Mouse (Mus musculus) small intestine, adult 2 months (tissue): ENCODE results near the gene Plxnb1. TPM values are rescaled to one million over a fixed set of nuclear protein-coding genes. Genes with fewer than 3 reads are reported as not detected.

ENCODE experiments used
- H3K27ac ChIP-seq: fragments of 200-500 bp; 2 replicates; pipeline ENCODE4 v1.5.1; 2012; ENCODE audit warnings: low read depth, low read length, control low read depth, inconsistent platforms; ENCODE audit not compliant: insufficient read depth
- H3K27me3 ChIP-seq: fragments of 200-500 bp; 2 replicates; pipeline ENCODE4 v1.6.1; 2012; ENCODE audit warnings: mild to moderate bottlenecking, moderate library complexity, low read length, inconsistent platforms; ENCODE audit not compliant: control insufficient read depth, insufficient read depth
- H3K36me3 ChIP-seq: fragments of 200-500 bp; 2 replicates; pipeline ENCODE4 v1.6.1; 2012; ENCODE audit warnings: mild to moderate bottlenecking, low read length, control low read depth, inconsistent platforms; ENCODE audit not compliant: control insufficient read depth, insufficient read depth
- H3K4me1 ChIP-seq: fragments of 200-500 bp; 2 replicates; pipeline ENCODE4 v1.6.1; 2012; ENCODE audit warnings: low read length, inconsistent platforms, mixed read lengths; ENCODE audit not compliant: control insufficient read depth, insufficient read depth, insufficient read length
- H3K4me3 ChIP-seq: fragments of 200-500 bp; 2 replicates; pipeline ENCODE4 v1.5.1; 2012; ENCODE audit warnings: low read depth, mild to moderate bottlenecking, control low read depth, inconsistent platforms, low read length, moderate library complexity
- CTCF ChIP-seq: fragments of 200-500 bp; IDR thresholded peaks from 2 replicates; pipeline ENCODE4 v1.5.1; 2012; ENCODE audit warnings: low read depth, mild to moderate bottlenecking, control low read depth, inconsistent platforms, low read length, moderate library complexity, mixed read lengths; ENCODE audit not compliant: insufficient replicate concordance, insufficient read length; ENCODE audit errors: extremely low read depth
- POLR2A ChIP-seq: fragments of 200-500 bp; IDR thresholded peaks from 2 replicates; pipeline ENCODE4 v1.6.1; 2012; ENCODE audit warnings: low read depth, mild to moderate bottlenecking, control low read depth, inconsistent platforms, low read length, moderate library complexity
- WGBS: fragments of 180-500 bp; shearing (Covaris S2); methylation state at CpG from one replicate; pipeline ENCODE4 v1.1.7; 2018; 5-methylcytosine and 5-hydroxymethylcytosine counted together
- polyA plus RNA-seq: library from polyadenylated mRNA; depleted of rRNA; stranded (reverse); fragments of >200 nt; gene quantifications from 2 replicates; pipeline ENCODE4 v1.2.3, GENCODE M21; 2012

The Plxnb1 gene
- polyA plus RNA-seq, 1 experiment, result 2.6 TPM

DNA sequence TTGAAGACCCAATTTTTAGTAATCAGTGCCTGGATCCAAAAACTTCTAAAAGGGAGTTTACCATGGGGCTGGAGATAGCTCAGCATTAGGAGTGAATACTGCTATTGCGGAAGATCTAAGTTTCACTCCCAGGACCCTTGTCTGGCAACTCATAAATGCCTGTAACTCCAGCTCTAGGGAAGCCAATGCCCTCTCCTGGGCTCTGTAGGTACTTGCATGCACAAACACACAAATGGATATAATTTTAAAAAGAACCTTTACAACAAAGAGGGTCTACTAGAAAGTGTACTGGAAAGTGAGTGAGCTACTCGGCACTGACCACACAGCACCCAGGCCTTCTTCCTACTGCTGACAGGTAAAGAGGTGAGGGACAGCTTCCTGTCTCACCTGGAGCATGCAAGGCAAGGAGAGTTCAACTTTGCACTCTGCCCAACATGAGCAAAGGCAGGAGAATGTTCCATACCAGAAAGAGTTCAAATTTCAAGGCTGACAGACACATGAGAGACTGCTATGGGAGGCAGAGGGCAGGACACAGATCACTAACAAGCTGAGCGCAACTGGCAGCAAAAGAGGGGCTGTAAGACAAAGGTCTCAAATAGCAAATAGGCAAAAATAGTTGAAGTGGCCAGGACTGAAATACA lies 27.0 kb upstream of the Plxnb1 start:
- WGBS, result 90% methylated on average over 3 of the region's 3 CpGs
- Histone ChIP-seq H3K27me3 (no peaks in the 10 kb centered on the region), H3K4me1 (peaks cover 3% of the 10 kb centered on the region), H3K36me3 (peaks cover 47% of the 10 kb centered on the region), H3K4me3 (no peak overlapping the region), H3K27ac (no peak overlapping the region)
- peak; percentile 5; the same call in 1 of the 2 replicates for TF ChIP-seq CTCF
- TF ChIP-seq POLR2A, result no peak

DNA sequence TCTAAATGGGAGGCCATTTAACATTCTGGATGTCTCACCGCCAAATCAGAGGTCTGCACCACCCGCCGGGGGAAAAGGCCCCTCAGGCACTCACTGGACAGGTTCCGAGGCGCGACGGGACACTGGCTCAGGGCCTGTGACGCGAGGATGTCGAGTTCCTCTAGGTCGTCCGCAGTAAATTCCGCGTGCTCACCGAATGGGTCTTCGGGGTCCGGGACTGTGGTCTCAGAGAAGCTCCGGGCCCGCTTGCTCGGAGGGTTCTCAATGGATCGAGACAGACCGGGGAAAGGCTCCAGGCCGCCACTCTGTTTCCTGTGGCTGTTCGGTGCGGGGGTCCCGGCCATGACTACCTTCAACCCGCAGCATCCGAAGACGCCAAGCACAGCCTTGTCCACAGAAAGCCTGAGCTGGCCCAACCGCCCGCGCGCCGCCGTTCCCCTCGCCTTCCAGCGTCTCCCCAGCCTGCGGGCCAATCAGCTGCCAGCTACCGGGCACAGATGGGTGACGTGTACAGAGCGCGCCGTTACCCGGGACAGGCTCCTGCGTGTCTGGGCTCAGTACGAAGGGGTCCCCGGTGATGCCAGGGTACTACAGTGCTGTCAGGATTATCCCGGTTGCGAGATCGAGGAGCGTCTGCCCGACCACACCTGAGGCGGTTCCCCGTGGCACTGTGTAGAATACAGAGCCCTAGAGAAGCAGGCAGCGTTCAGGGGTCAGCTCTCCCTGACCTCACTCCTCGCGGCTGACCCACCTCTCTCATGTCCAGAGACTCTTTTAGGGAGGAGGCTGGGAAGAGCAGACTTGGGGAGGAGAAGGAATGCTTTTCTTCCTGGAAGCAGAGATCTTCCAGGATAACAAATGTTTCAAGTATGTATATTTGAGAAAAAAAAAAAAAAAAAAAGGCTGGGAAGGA lies 21.3 kb upstream of the Plxnb1 start, which contains the start of gene Atrip:
Gene Atrip (minus strand): TSS at position 464 of the 913 bp plus-strand sequence.
- WGBS, result under 1% methylated on average over 57 of the region's 57 CpGs
- H3K36me3 ChIP-seq, result peaks cover 20% of the 10 kb centered on the region
- peak within 1 kb of the TSS; percentile 91 for H3K4me3 ChIP-seq
- H3K4me1 ChIP-seq, result peaks cover 6% of the 10 kb centered on the region
- TF ChIP-seq CTCF, result no peak
- peak; percentile 54; the same call in 1 of the 2 replicates for TF ChIP-seq POLR2A
- no peak within 1 kb of the TSS for H3K27ac ChIP-seq
- H3K27me3 ChIP-seq, result no peaks in the 10 kb centered on the region

DNA sequence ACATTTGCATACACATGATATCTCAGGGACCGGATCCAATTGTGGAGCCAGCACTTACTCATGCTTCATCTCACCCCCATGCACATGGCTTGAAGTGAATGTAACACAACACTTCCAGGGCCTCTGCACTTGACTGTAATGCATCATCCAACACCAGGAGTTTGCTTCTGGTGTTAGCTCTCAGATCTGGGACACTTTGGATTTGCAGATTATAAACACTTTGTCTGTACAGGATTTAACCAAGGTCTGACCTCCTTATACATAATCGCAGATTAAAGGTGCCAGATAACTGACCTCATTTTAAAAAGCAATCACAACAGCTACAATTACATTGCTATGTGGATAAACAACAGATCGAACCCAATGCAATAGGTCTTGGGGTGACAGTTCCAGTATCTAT lies 14.7 kb upstream of the Plxnb1 start:
- Histone ChIP-seq H3K36me3 (peaks cover 18% of the 10 kb centered on the region), H3K27me3 (no peaks in the 10 kb centered on the region), H3K4me1 (peaks cover 4% of the 10 kb centered on the region; the same call in 1 of the 2 replicates), H3K4me3 (no peak overlapping the region), H3K27ac (no peak overlapping the region)
- TF ChIP-seq CTCF (no peak), POLR2A (no peak)
- WGBS, result 73% methylated on average over 3 of the region's 3 CpGs

DNA sequence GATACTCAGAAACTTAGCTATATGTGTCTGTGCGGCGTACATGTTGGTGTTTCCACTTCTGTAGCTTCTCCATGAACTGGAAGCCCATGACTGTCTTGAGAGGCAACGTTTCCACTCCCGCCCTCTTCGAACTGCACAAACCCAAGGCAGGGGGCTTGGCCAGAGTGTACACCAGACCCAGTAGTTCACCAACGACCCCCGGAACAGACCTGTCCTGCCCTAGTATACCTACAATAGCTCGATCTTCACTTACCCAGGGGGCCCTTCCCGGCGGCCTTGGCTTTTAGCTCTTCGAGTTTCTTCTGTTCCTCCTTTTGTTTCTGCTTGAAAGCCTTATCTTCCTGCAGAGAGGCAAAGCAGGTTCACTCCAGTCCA lies 13.5 kb upstream of the Plxnb1 start:
- H3K36me3 ChIP-seq, result peaks cover 18% of the 10 kb centered on the region
- H3K4me3 ChIP-seq, result peak overlapping the region; percentile 84
- TF ChIP-seq POLR2A (no peak), CTCF (no peak)
- peaks cover 4% of the 10 kb centered on the region; the same call in 1 of the 2 replicates for H3K4me1 ChIP-seq
- H3K27ac ChIP-seq, result peak overlapping the region; percentile 83
- WGBS, result 1% methylated on average over 11 of the region's 11 CpGs
- no peaks in the 10 kb centered on the region for H3K27me3 ChIP-seq

DNA sequence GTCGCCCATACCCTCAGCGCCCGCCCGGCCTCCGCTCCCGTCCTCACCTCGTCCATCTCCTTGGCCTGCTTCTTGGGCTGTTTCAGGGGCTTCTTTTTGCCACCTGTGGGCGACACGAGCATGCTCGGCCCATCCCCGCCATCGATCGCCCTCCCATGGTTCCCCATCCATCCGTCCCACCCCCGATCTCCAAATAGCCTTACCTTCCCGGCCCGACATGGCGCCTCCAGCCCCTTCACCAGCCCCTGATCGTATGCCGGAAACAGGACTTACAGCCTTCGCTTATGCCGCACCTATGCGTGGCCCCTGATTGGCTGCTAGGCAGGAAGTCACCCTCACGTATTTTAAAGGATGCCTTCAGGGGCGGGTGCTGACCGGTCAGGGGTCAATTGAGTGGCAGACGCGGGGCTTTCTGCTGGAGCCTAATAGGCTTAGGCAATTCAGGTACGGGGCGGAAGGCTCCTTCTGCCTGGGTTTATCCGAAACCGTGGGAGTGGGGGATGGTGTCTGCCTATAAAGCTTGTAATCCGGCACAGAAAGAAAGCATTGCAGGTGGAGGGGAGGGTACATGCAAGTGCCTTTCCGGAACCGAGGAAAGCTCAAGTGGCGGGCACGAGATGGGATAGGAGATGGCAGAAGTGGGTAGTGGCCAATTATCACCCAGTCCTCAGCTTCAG lies 12.9 kb upstream of the Plxnb1 start, which contains the start of the genes Ccdc51 and Tma7:
Gene Ccdc51 (plus strand): TSS at position 370 of the 677 bp plus-strand sequence.
Gene Tma7 (minus strand): TSS at position 464 of the 677 bp plus-strand sequence.
- no peak for TF ChIP-seq CTCF
- peak; percentile 83; the same call in 1 of the 2 replicates for TF ChIP-seq POLR2A
- peaks cover 18% of the 10 kb centered on the region for H3K36me3 ChIP-seq
- H3K4me3 ChIP-seq, result peak within 1 kb of the TSS; percentile 84
- peak within 1 kb of the TSS; percentile 83 for H3K27ac ChIP-seq
- WGBS, result 1% methylated on average over 37 of the region's 37 CpGs
- H3K27me3 ChIP-seq, result no peaks in the 10 kb centered on the region
- peaks cover 4% of the 10 kb centered on the region; the same call in 1 of the 2 replicates for H3K4me1 ChIP-seq

DNA sequence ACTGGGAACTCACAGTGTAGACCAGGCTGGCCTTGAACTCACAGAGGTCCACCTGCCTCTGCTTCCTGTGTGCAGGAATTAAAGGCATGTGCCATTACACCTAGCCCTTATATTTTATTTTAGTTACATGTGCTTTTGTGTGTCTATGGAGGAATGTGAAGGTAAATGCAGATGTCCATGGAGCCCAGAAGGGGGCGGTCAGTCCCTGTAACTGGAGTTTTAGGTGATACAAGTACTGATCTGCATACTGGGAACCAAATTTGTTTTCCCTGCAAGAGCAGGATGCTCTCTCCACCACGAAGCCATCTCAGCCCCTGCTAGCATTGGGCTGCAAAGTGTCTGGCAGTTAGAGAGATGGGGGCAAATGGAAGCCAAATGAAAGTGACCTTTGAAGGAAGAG lies 10.3 kb upstream of the Plxnb1 start:
- H3K36me3 ChIP-seq, result peaks cover 12% of the 10 kb centered on the region
- peaks cover 4% of the 10 kb centered on the region; the same call in 1 of the 2 replicates for H3K4me1 ChIP-seq
- no peak for TF ChIP-seq POLR2A
- peak; percentile 6; the same call in 1 of the 2 replicates for TF ChIP-seq CTCF
- WGBS, result 22% methylated on average over 2 of the region's 2 CpGs
- H3K27me3 ChIP-seq, result no peaks in the 10 kb centered on the region
- H3K4me3 ChIP-seq, result no peak overlapping the region
- no peak overlapping the region for H3K27ac ChIP-seq
